Mouse (Mus musculus) forebrain, postnatal 0 days (tissue): ENCODE results near the gene Hltf. TPM values are rescaled to one million over a fixed set of nuclear protein-coding genes. Genes with fewer than 3 reads are reported as not detected.

Experiments used
- ATAC-seq: fragments of 200-750 bp; cut with Nextera tagmentation; 2 replicates; pipeline ENCODE4 v1.8.0; 2017; ENCODE audit warnings: mild to moderate bottlenecking, moderate library complexity
- DNase-seq: peaks from one replicate; pipeline ENCODE4 v3.0.0-alpha.2; 2015
- H3K27ac ChIP-seq: fragments of 300-500 bp; sonication (generic); 2 replicates; pipeline ENCODE4 v1.5.1; 2014; ENCODE audit warnings: low read depth, mild to moderate bottlenecking, antibody characterized with exemption, low read length, moderate library complexity, mixed read lengths
- H3K27me3 ChIP-seq: fragments of 300-500 bp; sonication (generic); 2 replicates; pipeline ENCODE4 v1.6.1; 2014; ENCODE audit warnings: mild to moderate bottlenecking, low read length, mixed read lengths; ENCODE audit not compliant: insufficient read depth
- H3K36me3 ChIP-seq: fragments of 300-500 bp; sonication (generic); 2 replicates; pipeline ENCODE4 v1.6.1; 2014; ENCODE audit warnings: mild to moderate bottlenecking, moderate library complexity; ENCODE audit not compliant: insufficient read depth
- H3K4me1 ChIP-seq: fragments of 300-500 bp; sonication (generic); 2 replicates; pipeline ENCODE4 v1.6.1; 2014; ENCODE audit warnings: antibody characterized with exemption; ENCODE audit not compliant: insufficient read depth
- H3K4me2 ChIP-seq: fragments of 300-500 bp; sonication (generic); 2 replicates; pipeline ENCODE4 v1.6.1; 2014; ENCODE audit warnings: low read depth, mild to moderate bottlenecking, moderate library complexity
- H3K4me3 ChIP-seq: fragments of 300-500 bp; sonication (generic); 2 replicates; pipeline ENCODE4 v1.5.1; 2014; ENCODE audit warnings: low read depth, low read length, mixed read lengths
- H3K9ac ChIP-seq: fragments of 300-500 bp; sonication (generic); 2 replicates; pipeline ENCODE4 v1.6.1; 2014; ENCODE audit warnings: mild to moderate bottlenecking
- H3K9me3 ChIP-seq: fragments of 300-500 bp; sonication (generic); 2 replicates; pipeline ENCODE4 v1.6.1; 2016; ENCODE audit warnings: low read length
- CTCF ChIP-seq: sonication (generic); IDR thresholded peaks from 2 replicates; pipeline ENCODE4 v1.5.1; 2016; ENCODE audit warnings: antibody characterized with exemption, control low read depth, low read depth
- WGBS: fragments of 180-500 bp; shearing (Covaris S2); extraction: QIAGEN DNeasy Blood & Tissue Kit; methylation state at CpG from one replicate; pipeline ENCODE4 v1.1.7; 2014; 5-methylcytosine and 5-hydroxymethylcytosine counted together
- polyA plus RNA-seq: library from polyadenylated mRNA; unstranded; fragments of >200 nt; fragmentation: Nextera tagmentation; extraction: Ambion mirVana; gene quantifications from 2 replicates; pipeline ENCODE4 v1.2.1, GENCODE M21; 2015
- total RNA-seq: library from RNA; depleted of rRNA; stranded (reverse); fragments of >200 nt; gene quantifications from 2 replicates; pipeline ENCODE4 v1.2.3, GENCODE M21; 2014; rRNA removed

The Hltf gene
- total and polyA plus RNA-seq, 2 experiments from 2014 or later, result 8.0 to 16.2 TPM

DNA sequence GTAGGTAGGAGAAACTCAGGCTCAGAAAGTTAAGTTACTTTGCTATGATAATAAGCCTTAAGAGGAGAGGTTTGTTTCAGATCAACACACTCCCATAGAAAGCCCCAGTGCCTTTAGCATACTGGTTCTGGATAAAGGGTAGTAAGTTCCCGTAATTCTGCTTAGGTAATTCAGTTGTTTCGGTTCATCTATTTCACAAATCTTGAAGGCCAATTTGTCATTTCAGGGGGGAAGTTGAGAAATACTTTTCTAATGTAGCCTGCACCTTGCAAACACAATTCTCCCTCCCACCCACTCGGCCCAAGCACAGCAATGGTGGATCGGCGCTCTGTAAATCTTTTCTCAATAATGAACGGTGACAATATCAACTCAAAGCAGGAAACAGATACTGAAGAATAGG lies 97.9 kb downstream of the Hltf start:
- Histone ChIP-seq H3K4me1 (0 out of 2 replicates have a peak, but pooled peaks cover 6% of the 10 kb centered on the region), H3K4me2 (peak overlapping the region; percentile 74), H3K27ac (no peak overlapping the region), H3K9ac (no peak overlapping the region), H3K9me3 (no peaks in the 10 kb centered on the region), H3K36me3 (0 out of 2 replicates have a peak, but pooled peaks cover 3% of the 10 kb centered on the region), H3K27me3 (no peaks in the 10 kb centered on the region), H3K4me3 (peak overlapping the region; percentile 73; the same call in 1 of the 2 replicates)
- ATAC-seq (no peak), DNase-seq (no peak)
- no peak for TF ChIP-seq CTCF
- WGBS, result 83% methylated on average over 6 of the region's 6 CpGs

DNA sequence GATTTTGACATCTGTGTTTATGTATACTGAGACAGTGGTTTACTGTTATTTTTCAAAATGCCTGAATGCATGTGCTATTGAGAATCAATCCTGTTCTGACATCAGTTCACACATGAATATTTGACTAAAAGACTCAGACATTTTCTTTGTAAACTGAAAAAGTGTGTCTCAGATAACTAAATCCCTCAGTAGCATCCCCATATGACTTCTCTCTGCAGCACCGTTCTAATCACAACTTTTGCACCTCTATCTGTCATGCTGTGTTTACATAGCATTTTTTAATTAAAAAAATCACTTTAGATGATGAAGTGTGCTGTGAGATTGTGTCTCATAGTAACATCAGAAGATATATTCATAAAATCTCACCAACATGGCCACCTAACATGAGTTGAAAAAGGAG lies 109.9 kb downstream of the Hltf start:
- H3K9ac ChIP-seq, result no peak overlapping the region
- H3K4me1 ChIP-seq, result no peaks in the 10 kb centered on the region
- no peak overlapping the region for H3K27ac ChIP-seq
- no peaks in the 10 kb centered on the region for H3K36me3 ChIP-seq
- no peaks in the 10 kb centered on the region for H3K27me3 ChIP-seq
- no peak overlapping the region for H3K4me2 ChIP-seq
- no peak for ATAC-seq
- no peak for TF ChIP-seq CTCF
- no peak overlapping the region for H3K4me3 ChIP-seq
- no peaks in the 10 kb centered on the region for H3K9me3 ChIP-seq
- DNase-seq, result no peak
- WGBS, result 81% methylated on average over 1 of the region's 1 CpGs

Other genes with a start within 250 kb of the Hltf start
- gene Cp, start 100.8 kb upstream of the Hltf start, total RNA-seq, result 10.1 and 18.5 TPM in 2 replicates
- 6.4 and 8.4 TPM in 2 replicates for gene Cp, start 100.8 kb upstream of the Hltf start, polyA plus RNA-seq
- 19.7 and 20.7 TPM in 2 replicates for gene Hps3, start 22.5 kb upstream of the Hltf start, total RNA-seq
- gene Hps3, start 22.5 kb upstream of the Hltf start, polyA plus RNA-seq, result 6.2 and 10.6 TPM in 2 replicates
- 27.2 and 35.9 TPM in 2 replicates for gene Gyg, start 97.5 kb downstream of the Hltf start, total RNA-seq
- gene Gyg, start 97.5 kb downstream of the Hltf start, polyA plus RNA-seq, result 65.9 and 69.3 TPM in 2 replicates
- gene Cpa3, start 184.4 kb downstream of the Hltf start, total RNA-seq, result 0.57 and 1.8 TPM in 2 replicates
- gene Cpa3, start 184.4 kb downstream of the Hltf start, polyA plus RNA-seq, result 3.0 and 3.1 TPM in 2 replicates
- 0.14 TPM in 1 of 2 replicates, not detected in the other for gene Cpb1, start 217.9 kb downstream of the Hltf start, total RNA-seq
- 0.24 TPM in 2 replicates for gene Cpb1, start 217.9 kb downstream of the Hltf start, polyA plus RNA-seq